Mouse (Mus musculus) hindbrain, embryonic 12.5 days (tissue): Measurements from ENCODE around the gene Lurap1. TPM values are rescaled to one million over a fixed set of nuclear protein-coding genes. Genes with fewer than 3 reads are reported as not detected.

Experiments used
- polyA plus RNA-seq: library from polyadenylated mRNA; unstranded; fragments of >200 nt; fragmentation: Nextera tagmentation; extraction: Ambion mirVana; gene quantifications from 2 replicates; pipeline ENCODE4 v1.2.1, GENCODE M21; 2016

Lurap1 gene
- polyA plus RNA-seq, 1 experiment from 2014 or later, result 2.2 TPM

Other genes starting within 250 kb of the Lurap1 start
- gene Dmbx1, start 211.4 kb downstream of the Lurap1 start, polyA plus RNA-seq, result 10.1 and 14.7 TPM in 2 replicates
- 7.3 and 7.7 TPM in 2 replicates for gene Faah, start 133.4 kb downstream of the Lurap1 start, polyA plus RNA-seq
- gene Nsun4, start 97.5 kb downstream of the Lurap1 start, polyA plus RNA-seq, result 16.3 and 21.1 TPM in 2 replicates
- gene Uqcrh, start 76.3 kb downstream of the Lurap1 start, polyA plus RNA-seq, result 333 and 361 TPM in 2 replicates
- gene Lrrc41, start 76.1 kb downstream of the Lurap1 start, polyA plus RNA-seq, result 72.8 and 73.8 TPM in 2 replicates
- 28.3 and 28.5 TPM in 2 replicates for gene Rad54l, start 27.6 kb downstream of the Lurap1 start, polyA plus RNA-seq
- gene Pomgnt1, start 27.5 kb downstream of the Lurap1 start, polyA plus RNA-seq, result 62.7 and 67.5 TPM in 2 replicates
- 0.17 TPM in 1 of 2 replicates, not detected in the other for gene Tspan1, start 16.3 kb upstream of the Lurap1 start, polyA plus RNA-seq
- gene 1700042G07Rik, start 22.0 kb upstream of the Lurap1 start, polyA plus RNA-seq, result not detected in 2 replicates
- not detected in 2 replicates for gene Gm49337, start 22.0 kb upstream of the Lurap1 start, polyA plus RNA-seq
- 108 and 113 TPM in 2 replicates for gene Pik3r3, start 70.3 kb upstream of the Lurap1 start, polyA plus RNA-seq